Mouse (Mus musculus) heart, postnatal 0 days (tissue): ENCODE results near the gene Atp6v0c. TPM values are rescaled to one million over a fixed set of nuclear protein-coding genes. Genes with fewer than 3 reads are reported as not detected.
A peak's percentile ranks its signal among the peaks of the same experiment; 100 is the strongest.

Source experiments
- ATAC-seq: fragments of 200-750 bp; cut with Nextera tagmentation; 2 replicates; pipeline ENCODE4 v1.8.0; 2017; ENCODE audit warnings: low read depth, moderate number of reproducible peaks, moderate library complexity; ENCODE audit not compliant: insufficient read depth
- DNase-seq: peaks from one replicate; pipeline ENCODE4 v3.0.0-alpha.2; 2016; ENCODE audit warnings: low spot score
- H3K27ac ChIP-seq: fragments of 300-500 bp; sonication (generic); 2 replicates; pipeline ENCODE4 v1.5.1; 2014; ENCODE audit warnings: low read depth, mild to moderate bottlenecking
- H3K27me3 ChIP-seq: fragments of 300-500 bp; sonication (generic); 2 replicates; pipeline ENCODE4 v1.6.1; 2014; ENCODE audit warnings: low read length, mixed read lengths; ENCODE audit not compliant: control insufficient read depth, insufficient read depth
- H3K36me3 ChIP-seq: fragments of 300-500 bp; sonication (generic); replicated peaks from 2 replicates; pipeline ENCODE4 v1.6.1; 2014; ENCODE audit warnings: low read length, mixed read lengths; ENCODE audit not compliant: control insufficient read depth, insufficient read depth
- H3K4me1 ChIP-seq: fragments of 300-500 bp; sonication (generic); 2 replicates; pipeline ENCODE4 v1.6.1; 2014; ENCODE audit warnings: antibody characterized with exemption; ENCODE audit not compliant: control insufficient read depth, insufficient read depth
- H3K4me2 ChIP-seq: fragments of 300-500 bp; sonication (generic); 2 replicates; pipeline ENCODE4 v1.6.1; 2014; ENCODE audit warnings: low read depth, mild to moderate bottlenecking, low read length, moderate library complexity
- H3K4me3 ChIP-seq: fragments of 300-500 bp; sonication (generic); 2 replicates; pipeline ENCODE4 v1.5.1; 2014; ENCODE audit warnings: low read depth, low read length
- H3K9ac ChIP-seq: fragments of 300-500 bp; sonication (generic); replicated peaks from 2 replicates; pipeline ENCODE4 v1.6.1; 2014; ENCODE audit warnings: low read depth, low read length, mixed read lengths
- H3K9me3 ChIP-seq: fragments of 300-500 bp; sonication (generic); replicated peaks from 2 replicates; pipeline ENCODE4 v1.6.1; 2016; ENCODE audit warnings: low read length; ENCODE audit not compliant: control insufficient read depth
- CTCF ChIP-seq: IDR thresholded peaks from 2 replicates; pipeline ENCODE4 v1.5.1; 2016; ENCODE audit warnings: antibody characterized with exemption, control low read depth, low read depth
- EP300 ChIP-seq: IDR thresholded peaks from 2 replicates; pipeline ENCODE4 v1.6.1; 2016; ENCODE audit warnings: antibody characterized with exemption, low read depth
- WGBS: fragments of 180-500 bp; shearing (Covaris S2); extraction: QIAGEN DNeasy Blood & Tissue Kit; methylation state at CpG from one replicate; pipeline ENCODE4 v1.1.7; 2014; 5-methylcytosine and 5-hydroxymethylcytosine counted together
- polyA plus RNA-seq: library from polyadenylated mRNA; unstranded; fragments of >200 nt; fragmentation: Nextera tagmentation; extraction: Ambion mirVana; gene quantifications from 2 replicates; pipeline ENCODE4 v1.2.1, GENCODE M21; 2015
- total RNA-seq: library from RNA; depleted of rRNA; stranded (reverse); fragments of >200 nt; gene quantifications from 2 replicates; pipeline ENCODE4 v1.2.3, GENCODE M21; 2014; ENCODE audit warnings: low replicate concordance

The Atp6v0c gene
- total and polyA plus RNA-seq, 2 experiments from 2014 or later = 238 to 570 TPM

- Histone ChIP-seq H3K4me1 (peaks cover 21% of the 10 kb centered on the region), H3K27me3 (no peaks in the 10 kb centered on the region), H3K9ac (peak overlapping the region; percentile 91), H3K36me3 (no peaks in the 10 kb centered on the region), H3K27ac (peak overlapping the region; percentile 97), H3K9me3 (no peaks in the 10 kb centered on the region), H3K4me3 (peak overlapping the region; percentile 98), H3K4me2 (peak overlapping the region; percentile 84)
- WGBS = under 1% methylated on average over 55 of the region's 57 CpGs
- DNase-seq (peak; percentile 97), ATAC-seq (peak; percentile 98)
- no peak for TF ChIP-seq EP300
- TF ChIP-seq CTCF = no peak
Observed at GRCm38 (mm10) chr17:24141425-24141920, 28.0 kb downstream of the Atp6v0c start.

- H3K4me1 ChIP-seq = peaks cover 21% of the 10 kb centered on the region
- ATAC-seq (peak; percentile 66), DNase-seq (peak; percentile 43)
- under 1% methylated on average over 38 of the region's 43 CpGs for WGBS
- H3K9ac ChIP-seq = peak overlapping the region; percentile 91
- TF ChIP-seq CTCF (no peak), EP300 (no peak)
- H3K4me2 ChIP-seq = peak overlapping the region; percentile 84
- H3K27me3 ChIP-seq = no peaks in the 10 kb centered on the region
- H3K4me3 ChIP-seq = peak overlapping the region; percentile 98
- no peaks in the 10 kb centered on the region for H3K9me3 ChIP-seq
- no peaks in the 10 kb centered on the region for H3K36me3 ChIP-seq
- peak overlapping the region; percentile 97 for H3K27ac ChIP-seq
Observed at GRCm38 (mm10) chr17:24140845-24141424, 28.6 kb downstream of the Atp6v0c start.

GRCm38 (mm10) chr17:24139968-24140367, 29.5 kb downstream of the Atp6v0c start:
- TF ChIP-seq CTCF (no peak), EP300 (no peak)
- Histone ChIP-seq H3K4me3 (peak overlapping the region; percentile 98), H3K9me3 (no peaks in the 10 kb centered on the region), H3K4me1 (peaks cover 21% of the 10 kb centered on the region), H3K27me3 (no peaks in the 10 kb centered on the region), H3K27ac (no peak overlapping the region), H3K36me3 (no peaks in the 10 kb centered on the region), H3K4me2 (peak overlapping the region; percentile 84), H3K9ac (peak overlapping the region; percentile 91; the same call in 1 of the 2 replicates)
- no peak for DNase-seq
- WGBS = 81% methylated on average over 4 of the region's 4 CpGs
- ATAC-seq = no peak

- DNase-seq = no peak
Observed at GRCm38 (mm10) chr17:24139256-24139655, 30.2 kb downstream of the Atp6v0c start.

GRCm38 (mm10) chr17:24137226-24137880, 32.1 kb downstream of the Atp6v0c start:
- no peak overlapping the region for H3K9ac ChIP-seq
- ATAC-seq = no peak

More at GRCm38 (mm10) chr17:24139256-24139655, 30.2 kb downstream of the Atp6v0c start:
- Histone ChIP-seq H3K27me3 (no peaks in the 10 kb centered on the region), H3K36me3 (no peaks in the 10 kb centered on the region), H3K4me2 (no peak overlapping the region), H3K9ac (no peak overlapping the region), H3K4me1 (peaks cover 25% of the 10 kb centered on the region), H3K27ac (no peak overlapping the region), H3K9me3 (no peaks in the 10 kb centered on the region), H3K4me3 (no peak overlapping the region)
- TF ChIP-seq EP300 (no peak), CTCF (no peak)
- no peak for ATAC-seq
- 82% methylated on average over 3 of the region's 3 CpGs for WGBS

More at GRCm38 (mm10) chr17:24137226-24137880, 32.1 kb downstream of the Atp6v0c start:
- Histone ChIP-seq H3K4me1 (peaks cover 32% of the 10 kb centered on the region), H3K4me3 (no peak overlapping the region), H3K9me3 (no peaks in the 10 kb centered on the region), H3K36me3 (no peaks in the 10 kb centered on the region), H3K27ac (peak overlapping the region; percentile 23; the same call in 1 of the 2 replicates), H3K4me2 (no peak overlapping the region), H3K27me3 (no peaks in the 10 kb centered on the region)
- TF ChIP-seq CTCF = no peak
- TF ChIP-seq EP300 = no peak
- 29% methylated on average over 2 of the region's 2 CpGs for WGBS
- DNase-seq = no peak
